Mouse (Mus musculus) ES-Bruce4 (cell line): ENCODE measurements around the gene Icam4. TPM values are rescaled to one million over a fixed set of nuclear protein-coding genes. Genes with fewer than 3 reads are reported as not detected.
A peak's percentile ranks its signal among the peaks of the same experiment; 100 is the strongest.

Experiments
- H3K27ac ChIP-seq: 2 replicates; pipeline ENCODE4 v1.5.1; 2012; ENCODE audit warnings: low read length, inconsistent platforms; ENCODE audit not compliant: insufficient read depth
- H3K27me3 ChIP-seq: 2 replicates; pipeline ENCODE4 v1.6.1; 2012; ENCODE audit warnings: mild to moderate bottlenecking, low read length, inconsistent platforms; ENCODE audit not compliant: control insufficient read depth, poor library complexity, insufficient read depth, severe bottlenecking
- H3K36me3 ChIP-seq: 2 replicates; pipeline ENCODE4 v1.6.1; 2012; ENCODE audit warnings: inconsistent platforms, mild to moderate bottlenecking, low read length, moderate library complexity; ENCODE audit not compliant: control insufficient read depth, poor library complexity, insufficient read depth, severe bottlenecking
- H3K4me1 ChIP-seq: one replicate; pipeline ENCODE4 v1.8.1; 2011; ENCODE audit warnings: low read length; ENCODE audit not compliant: control insufficient read depth, insufficient read depth
- H3K4me3 ChIP-seq: 2 replicates; pipeline ENCODE4 v1.5.1; 2011; ENCODE audit warnings: low read depth, mild to moderate bottlenecking, low read length
- H3K9ac ChIP-seq: 2 replicates; pipeline ENCODE4 v1.6.1; 2012; ENCODE audit warnings: low read depth, mild to moderate bottlenecking, inconsistent platforms; ENCODE audit not compliant: poor library complexity, severe bottlenecking
- H3K9me3 ChIP-seq: replicated peaks from 2 replicates; pipeline ENCODE4 v1.6.1; 2012; ENCODE audit warnings: mild to moderate bottlenecking, low read length, inconsistent platforms; ENCODE audit not compliant: control insufficient read depth, poor library complexity, insufficient read depth, severe bottlenecking
- CTCF ChIP-seq: IDR thresholded peaks from one replicate; pipeline ENCODE4 v1.8.1; 2011; ENCODE audit warnings: low read depth, low read length
- EP300 ChIP-seq: IDR thresholded peaks from 2 replicates; pipeline ENCODE4 v1.6.1; 2011; ENCODE audit warnings: low read depth, low read length; ENCODE audit not compliant: insufficient read depth
- POLR2A ChIP-seq: IDR thresholded peaks from one replicate; pipeline ENCODE4 v1.8.1; 2011; ENCODE audit warnings: low read length; ENCODE audit not compliant: insufficient read depth
- polyA plus RNA-seq: library from polyadenylated mRNA; stranded (reverse); fragments of >200 nt; gene quantifications from 2 replicates; pipeline ENCODE4 v1.2.4, GENCODE M21; 2011; ENCODE audit warnings: low read depth; ENCODE audit not compliant: missing spikeins, insufficient read depth, insufficient read length

The Icam4 gene
- polyA plus RNA-seq, 1 experiment = not detected

DNA sequence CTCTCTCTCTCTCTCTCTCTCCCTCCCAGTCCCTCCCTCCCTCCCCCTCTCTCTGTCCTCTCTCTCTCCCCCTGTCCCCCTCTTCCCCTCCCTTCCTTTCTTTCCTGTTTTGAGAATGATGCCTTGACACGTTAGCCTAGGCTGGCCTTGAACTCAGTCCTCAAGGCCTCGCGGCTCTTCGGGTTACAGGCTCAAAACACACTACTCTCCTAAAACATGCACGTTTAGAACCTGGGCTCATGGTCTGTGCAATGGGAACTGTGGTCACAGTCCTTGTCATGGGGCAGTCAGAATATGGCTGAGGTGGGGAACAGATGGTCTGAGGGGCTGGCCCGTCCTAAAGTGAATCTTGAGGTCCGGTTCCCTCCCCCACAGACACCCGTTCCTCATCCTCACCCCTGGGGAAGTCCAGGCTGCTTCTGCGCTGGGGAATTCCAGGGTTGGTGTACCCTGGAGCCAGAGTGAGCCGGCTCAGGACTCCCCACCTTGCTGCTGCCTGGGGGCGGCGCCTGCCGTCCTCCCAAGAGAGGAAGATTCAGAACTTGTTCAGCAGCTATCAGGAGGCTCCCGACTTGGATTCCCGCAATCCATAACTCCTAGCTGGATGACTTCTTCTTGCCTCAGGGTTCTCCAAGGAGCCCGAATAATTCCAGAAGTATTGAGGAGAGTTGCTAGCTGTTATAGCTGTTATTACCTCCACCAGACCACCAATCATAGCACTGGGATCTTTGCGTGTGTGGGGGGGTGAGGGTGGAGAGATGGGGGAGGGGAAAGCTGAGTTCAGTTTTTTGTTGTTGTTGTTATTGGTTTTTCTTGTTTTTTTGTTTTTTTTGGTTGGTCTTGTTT, 12.6 kb upstream of the Icam4 start:
- Histone ChIP-seq H3K9me3 (no peaks in the 10 kb centered on the region), H3K27me3 (no peaks in the 10 kb centered on the region), H3K4me3 (peak overlapping the region; percentile 83), H3K4me1 (peaks cover 3% of the 10 kb centered on the region), H3K27ac (no peak overlapping the region), H3K36me3 (peaks cover 16% of the 10 kb centered on the region), H3K9ac (peak overlapping the region; percentile 31)
- TF ChIP-seq EP300 = peak; percentile 46; the same call in 1 of the 2 replicates
- no peak for TF ChIP-seq POLR2A
- no peak for TF ChIP-seq CTCF

DNA sequence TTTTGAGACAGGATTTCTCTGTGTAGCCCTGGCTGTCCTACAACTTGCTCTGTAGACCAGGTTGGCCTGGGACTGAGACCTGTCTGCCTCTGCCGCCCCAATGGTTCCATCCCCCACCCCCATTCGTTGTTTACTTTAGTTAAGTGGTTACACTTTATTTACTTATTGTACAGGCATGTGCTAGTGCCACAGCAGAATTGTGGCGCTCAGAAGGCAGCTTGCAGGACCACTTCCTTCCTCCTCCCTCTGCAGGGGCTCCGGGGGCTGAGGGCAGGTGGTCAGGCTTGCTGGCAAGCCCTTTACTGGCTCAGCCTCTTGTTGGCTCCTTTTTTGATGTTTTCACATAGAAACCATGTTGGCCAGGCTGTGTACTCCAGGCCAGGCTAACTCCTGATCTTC, 12.0 kb upstream of the Icam4 start:
- peak overlapping the region; percentile 83 for H3K4me3 ChIP-seq
- no peak for TF ChIP-seq EP300
- H3K9me3 ChIP-seq = no peaks in the 10 kb centered on the region
- no peak overlapping the region for H3K27ac ChIP-seq
- H3K36me3 ChIP-seq = peaks cover 16% of the 10 kb centered on the region
- no peaks in the 10 kb centered on the region for H3K27me3 ChIP-seq
- peak overlapping the region; percentile 31; the same call in 1 of the 2 replicates for H3K9ac ChIP-seq
- H3K4me1 ChIP-seq = peaks cover 3% of the 10 kb centered on the region

DNA sequence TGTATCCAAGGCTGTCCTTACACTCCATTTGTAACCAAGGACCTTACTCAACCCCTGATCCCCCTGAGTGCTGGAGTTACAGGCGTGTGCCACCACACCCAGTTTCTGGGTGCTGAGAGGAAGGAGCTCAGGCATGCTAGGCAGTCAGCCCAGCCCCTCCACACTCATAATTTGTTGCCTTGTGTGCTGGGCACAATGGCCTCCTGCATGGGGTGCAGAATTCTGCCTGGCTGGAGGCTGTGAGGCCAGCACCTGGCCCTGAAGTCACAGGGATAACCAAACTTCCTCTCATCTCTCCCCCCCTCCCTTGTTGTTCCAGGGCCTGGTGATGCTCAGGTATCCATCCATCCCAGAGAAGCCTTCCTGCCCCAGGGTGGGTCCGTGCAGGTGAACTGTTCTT, 10.6 kb upstream of the Icam4 start:
- Histone ChIP-seq H3K9me3 (no peaks in the 10 kb centered on the region), H3K27ac (no peak overlapping the region), H3K9ac (no peak overlapping the region), H3K27me3 (no peaks in the 10 kb centered on the region), H3K4me1 (peaks cover 3% of the 10 kb centered on the region), H3K36me3 (peaks cover 16% of the 10 kb centered on the region), H3K4me3 (no peak overlapping the region)
- TF ChIP-seq CTCF = no peak

DNA sequence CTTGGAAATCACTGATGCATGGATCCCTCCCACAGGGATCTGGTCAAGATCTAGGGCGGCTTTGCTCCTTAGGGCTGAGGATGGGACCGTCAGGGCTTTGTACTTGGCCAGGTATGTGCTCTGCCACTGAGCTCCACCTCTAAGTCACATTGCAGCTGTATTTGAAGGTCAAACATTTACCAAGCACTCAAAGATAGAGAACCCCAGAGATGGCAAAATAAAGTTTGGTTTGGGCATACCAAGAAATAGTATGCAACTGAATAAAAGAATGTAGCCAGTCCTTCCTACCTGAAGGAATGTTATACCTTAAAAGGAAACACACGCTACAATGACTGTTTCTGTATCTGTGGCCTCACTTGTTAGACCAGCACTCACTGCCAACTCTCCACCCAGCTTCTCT, 7.8 kb upstream of the Icam4 start:
- TF ChIP-seq CTCF (no peak), POLR2A (no peak), EP300 (no peak)
- H3K9me3 ChIP-seq = no peaks in the 10 kb centered on the region
- peaks cover 19% of the 10 kb centered on the region for H3K36me3 ChIP-seq
- no peak overlapping the region for H3K4me3 ChIP-seq
- no peaks in the 10 kb centered on the region for H3K27me3 ChIP-seq
- no peak overlapping the region for H3K27ac ChIP-seq
- H3K4me1 ChIP-seq = peaks cover 6% of the 10 kb centered on the region
- H3K9ac ChIP-seq = no peak overlapping the region

DNA sequence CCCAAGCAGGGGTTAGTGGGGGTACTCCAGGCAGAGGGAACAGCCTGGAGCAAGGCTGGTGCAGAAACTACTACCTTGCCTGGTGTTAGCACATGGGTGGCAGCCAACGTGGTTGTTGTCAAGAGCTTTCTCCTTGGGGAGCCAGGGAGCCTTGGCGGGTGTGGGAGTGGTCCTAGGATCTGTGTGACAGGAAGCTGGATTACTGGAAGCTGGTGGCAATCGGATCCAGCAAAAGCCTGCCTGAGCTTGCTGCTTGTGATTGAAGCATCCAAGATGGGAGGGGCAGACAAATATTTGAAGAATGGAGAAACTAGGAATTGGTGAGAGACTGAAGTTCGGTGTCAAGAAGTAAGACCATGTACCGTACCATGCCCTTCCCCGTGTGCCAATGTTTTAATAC, 6.9 kb upstream of the Icam4 start:
- Histone ChIP-seq H3K27me3 (no peaks in the 10 kb centered on the region), H3K4me1 (peaks cover 9% of the 10 kb centered on the region), H3K36me3 (peaks cover 19% of the 10 kb centered on the region), H3K9ac (no peak overlapping the region), H3K4me3 (no peak overlapping the region), H3K27ac (no peak overlapping the region), H3K9me3 (no peaks in the 10 kb centered on the region)
- no peak for TF ChIP-seq POLR2A
- no peak for TF ChIP-seq CTCF
- TF ChIP-seq EP300 = no peak

DNA sequence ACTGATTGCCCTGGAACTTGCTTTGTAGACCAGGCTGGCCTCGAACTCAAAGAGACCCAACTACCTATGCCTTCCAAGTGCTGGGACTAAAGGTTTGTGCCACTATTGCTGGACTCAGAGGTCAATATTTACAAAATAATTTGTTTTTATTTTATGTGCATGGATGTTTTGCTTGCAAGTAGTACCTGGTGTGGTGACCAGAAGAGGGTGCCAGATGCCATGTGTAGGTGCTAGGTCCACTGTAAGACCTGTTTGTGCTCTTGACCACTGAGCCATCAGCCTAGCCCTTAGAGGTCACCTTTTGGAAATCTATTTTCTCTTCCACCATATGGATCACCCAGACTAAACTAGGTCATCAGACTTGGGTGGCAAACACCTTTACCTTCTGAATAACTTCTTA, 6.4 kb upstream of the Icam4 start:
- Histone ChIP-seq H3K4me3 (no peak overlapping the region), H3K27me3 (no peaks in the 10 kb centered on the region), H3K9me3 (no peaks in the 10 kb centered on the region), H3K27ac (no peak overlapping the region), H3K9ac (no peak overlapping the region), H3K36me3 (peaks cover 19% of the 10 kb centered on the region), H3K4me1 (peaks cover 9% of the 10 kb centered on the region)
- TF ChIP-seq EP300 (no peak), POLR2A (no peak), CTCF (no peak)
